Mouse (Mus musculus) cerebellum, adult 11-12 months (tissue): Measurements from ENCODE around the gene Eea1.
"Not testable (repeated sequence)": the region's sequence is repeated elsewhere in the genome, so short reads cannot be mapped to it uniquely, and the experiment has no call there.

Source experiments
- DNase-seq: peaks from one replicate; pipeline ENCODE4 v3.0.0; 2022

The Eea1 gene

DNA sequence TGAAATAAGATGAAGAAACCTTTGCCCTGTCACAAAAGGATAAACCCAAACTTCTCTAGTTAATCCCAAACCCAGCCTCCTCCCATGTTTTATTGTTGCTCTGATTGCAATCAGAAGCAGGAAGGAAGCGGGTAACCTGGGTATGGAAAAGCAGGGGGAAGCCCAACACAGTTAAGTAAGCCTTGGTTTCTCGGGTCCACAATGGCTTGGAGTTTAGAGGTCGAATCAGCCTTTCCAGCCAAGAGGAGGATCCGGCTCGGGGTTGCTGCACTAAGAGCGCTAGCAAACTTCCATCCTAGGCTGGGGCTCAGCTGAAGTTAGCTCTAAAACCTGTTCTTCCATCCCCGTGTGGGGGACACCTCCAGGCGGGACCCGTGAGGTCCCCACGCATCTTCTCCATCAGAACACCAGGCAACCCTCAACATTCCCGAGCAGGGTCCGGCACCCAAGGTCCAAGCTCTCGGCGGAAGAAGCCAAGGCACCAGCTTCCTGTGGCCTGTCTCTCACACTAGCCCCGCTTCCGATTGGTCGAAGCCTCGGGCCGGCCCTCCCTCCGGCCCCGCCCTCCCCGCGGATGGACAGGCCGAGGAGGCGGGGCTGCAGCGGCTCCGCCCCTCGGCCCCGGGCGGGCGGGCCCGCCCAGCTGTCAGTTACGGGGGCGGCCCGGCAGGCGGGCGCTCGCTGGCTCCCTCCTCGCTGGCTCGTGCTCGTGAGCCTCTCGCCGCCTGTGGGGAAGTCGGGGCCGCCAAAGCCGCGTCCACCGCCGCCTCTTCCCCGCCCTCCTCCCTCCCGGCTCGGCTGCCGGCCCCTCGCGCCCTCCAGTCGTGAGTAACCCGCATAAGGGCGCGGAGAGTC is at the start of gene Eea1:
TSS of gene Eea1 (plus strand) at position 605 of the 855 bp plus-strand sequence.
- DNase-seq, result peak; percentile 93

DNA sequence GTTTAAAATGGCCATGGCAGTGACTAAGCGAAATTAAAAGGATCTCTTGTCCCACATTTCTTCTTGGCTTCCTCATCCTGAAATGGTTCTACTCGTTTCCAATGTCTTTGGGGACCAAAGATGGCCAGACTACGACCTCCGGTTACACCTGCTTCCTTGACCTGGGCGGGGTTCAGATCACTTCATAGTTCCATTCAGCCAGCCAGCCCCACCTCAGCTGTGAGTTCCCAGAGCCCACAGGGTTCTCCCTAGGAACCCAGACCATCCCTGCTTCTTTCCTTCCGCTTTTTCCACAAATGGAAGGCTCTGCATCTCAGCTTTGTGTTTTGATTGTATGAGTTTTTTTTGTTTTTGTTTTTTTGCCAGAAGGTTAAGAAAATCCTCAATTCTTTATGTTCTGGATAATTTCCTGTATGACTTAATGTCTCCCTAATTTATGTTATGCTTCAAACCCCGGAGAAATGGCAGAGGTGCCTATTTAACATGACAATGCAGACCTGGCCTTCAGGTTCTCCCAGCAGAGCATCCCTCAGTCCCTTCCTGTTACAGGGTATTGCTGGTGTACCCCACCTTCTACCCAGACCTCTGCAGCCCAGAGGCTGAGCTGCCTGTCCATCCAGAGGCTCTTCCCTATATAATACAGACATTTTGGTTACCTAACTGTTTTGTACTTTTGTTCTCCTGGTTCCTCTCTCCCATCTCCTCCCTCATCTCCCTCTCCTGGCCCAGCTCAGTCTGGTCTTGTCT is 49.1 kb upstream of the Eea1 start:
- no peak for DNase-seq

DNA sequence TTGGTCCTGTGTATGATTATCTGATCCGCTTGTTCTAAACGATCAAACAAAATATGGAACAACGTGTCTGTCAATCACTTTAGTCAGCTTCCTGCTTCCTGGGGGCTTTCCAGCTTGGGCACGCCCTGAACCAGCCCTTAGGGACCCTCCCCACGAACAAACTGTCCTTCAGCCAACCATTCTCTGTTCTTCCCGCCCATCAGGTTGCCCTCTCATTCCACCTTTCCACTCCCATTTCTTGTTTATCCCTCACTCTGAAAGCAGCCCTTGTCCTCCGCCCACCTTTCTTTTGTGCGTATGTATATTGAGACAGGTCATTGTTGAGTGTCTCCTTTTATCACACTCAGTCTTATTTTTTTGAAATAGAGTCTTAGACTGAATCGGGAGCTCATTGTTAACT is 48.3 kb upstream of the Eea1 start:
- no peak for DNase-seq

DNA sequence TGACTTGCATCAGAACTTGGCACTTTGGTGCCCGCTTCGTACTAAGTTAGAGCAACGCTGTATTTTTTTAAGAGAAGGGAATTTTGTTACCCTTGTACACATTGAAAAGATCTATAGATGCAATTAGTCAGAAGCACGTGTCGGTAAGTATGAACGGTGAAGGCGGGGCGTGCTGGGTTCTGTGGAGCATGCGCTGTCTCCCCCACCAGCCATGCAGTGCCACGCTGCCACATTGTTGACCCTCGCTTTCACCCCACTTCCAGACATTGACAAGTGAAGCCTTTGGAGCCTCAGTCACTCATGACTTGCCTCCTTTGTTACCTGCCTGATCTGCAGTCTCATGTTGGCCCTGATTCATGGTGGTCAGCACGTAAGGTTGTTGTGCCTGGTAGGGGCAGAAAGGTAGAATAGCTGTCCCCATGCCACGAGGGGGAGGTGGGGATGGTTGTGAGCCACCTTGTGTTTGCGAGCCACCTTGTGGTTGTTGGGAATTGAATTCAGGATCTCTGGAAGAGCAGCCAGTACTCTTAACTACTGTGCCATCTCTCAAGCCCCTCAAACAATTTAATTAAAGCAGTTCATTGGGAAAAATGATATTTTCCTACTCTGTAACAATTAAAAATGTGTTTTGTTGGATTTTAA is 47.0 kb upstream of the Eea1 start:
- no peak for DNase-seq

- no peak for DNase-seq
Measured at GRCm38 (mm10) chr10:95894036-95894855, 46.2 kb upstream of the Eea1 start.

DNA sequence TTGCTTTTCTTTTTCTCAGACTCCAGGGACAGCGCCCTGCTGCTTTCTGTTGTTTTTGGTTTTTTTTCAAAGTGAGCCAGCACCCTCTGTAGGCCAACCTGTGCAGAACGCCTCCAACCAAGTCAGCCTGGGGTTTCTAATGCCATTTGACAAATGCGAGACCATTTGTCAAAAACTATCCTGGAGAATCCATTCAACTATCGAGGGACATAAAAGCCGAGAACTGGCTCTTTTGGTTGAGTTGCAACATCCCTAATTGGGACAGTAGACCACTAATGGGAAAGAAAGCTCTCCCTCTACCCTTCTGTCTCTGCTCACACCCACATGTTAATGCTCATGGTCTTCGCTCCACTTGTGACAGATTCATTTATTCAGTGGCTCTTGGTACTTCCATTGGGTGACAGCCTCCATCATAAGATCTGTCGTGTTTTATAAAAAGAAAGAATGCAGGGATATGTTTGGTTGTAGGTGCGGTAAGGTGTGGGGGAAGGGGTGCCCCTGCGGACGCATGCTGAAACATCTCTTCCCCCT is 45.5 kb upstream of the Eea1 start:
- peak; percentile 37 for DNase-seq

GRCm38 (mm10) chr10:95898471-95899154 is 41.8 kb upstream of the Eea1 start:
- DNase-seq, result no peak

GRCm38 (mm10) chr10:95904668-95905067 is 35.8 kb upstream of the Eea1 start:
- DNase-seq, result no peak

DNA sequence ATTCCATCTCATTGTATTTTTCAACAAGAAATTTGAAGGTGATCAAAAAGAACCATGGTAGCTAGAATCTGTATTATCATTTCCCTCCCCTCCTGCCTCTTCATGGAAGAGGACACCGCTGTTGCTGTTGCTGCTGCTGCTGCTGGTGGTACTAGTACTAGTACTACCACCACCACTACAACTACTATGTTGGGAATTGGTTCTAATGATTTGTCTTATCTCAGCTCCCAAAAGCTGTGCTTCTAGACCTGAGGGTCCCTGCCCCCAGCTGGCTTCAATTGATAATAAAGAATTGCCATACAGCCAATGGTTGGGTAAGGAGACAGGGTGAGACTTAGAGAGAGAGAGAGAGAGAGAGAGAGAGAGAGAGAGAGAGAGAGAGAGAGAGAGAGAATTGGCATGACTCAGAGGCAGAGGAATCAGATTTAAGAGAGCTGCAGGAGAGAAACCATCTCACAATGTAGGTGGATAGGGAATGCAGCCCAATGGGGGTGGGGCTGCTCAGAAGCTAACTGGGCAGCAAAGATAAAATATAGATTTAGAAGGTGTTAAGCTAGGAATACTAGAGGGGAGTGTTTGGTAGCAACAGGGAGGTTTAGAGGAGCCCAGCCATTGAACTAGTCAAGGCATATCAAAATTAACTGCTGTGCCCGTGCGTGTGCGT is 31.1 kb upstream of the Eea1 start:
- DNase-seq, result no peak

DNA sequence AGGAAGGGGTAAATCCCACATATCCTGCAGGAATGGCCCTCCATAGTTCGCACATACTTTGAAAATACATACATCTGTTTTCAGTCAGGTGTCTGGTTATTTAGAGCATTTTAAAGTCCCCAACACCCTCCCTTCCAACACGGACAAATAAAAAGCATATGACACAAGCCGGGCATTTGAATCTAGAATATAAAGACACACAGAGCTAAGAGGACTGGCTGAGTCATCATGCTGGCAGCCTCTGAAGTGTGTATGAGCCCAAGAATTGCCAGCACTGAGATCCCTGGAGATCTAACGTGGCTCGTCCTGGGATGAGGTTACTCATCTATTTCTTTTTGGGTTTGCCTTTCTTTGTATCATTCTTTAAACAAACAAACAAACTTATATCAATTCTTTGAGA is 29.4 kb upstream of the Eea1 start:
- DNase-seq, result no peak

- no peak for DNase-seq
Measured at GRCm38 (mm10) chr10:95914434-95915174, 25.8 kb upstream of the Eea1 start.

- DNase-seq, result no peak
Measured at GRCm38 (mm10) chr10:95918716-95919115, 21.7 kb upstream of the Eea1 start.

- no peak for DNase-seq
Measured at GRCm38 (mm10) chr10:95923263-95924217, 16.9 kb upstream of the Eea1 start.

DNA sequence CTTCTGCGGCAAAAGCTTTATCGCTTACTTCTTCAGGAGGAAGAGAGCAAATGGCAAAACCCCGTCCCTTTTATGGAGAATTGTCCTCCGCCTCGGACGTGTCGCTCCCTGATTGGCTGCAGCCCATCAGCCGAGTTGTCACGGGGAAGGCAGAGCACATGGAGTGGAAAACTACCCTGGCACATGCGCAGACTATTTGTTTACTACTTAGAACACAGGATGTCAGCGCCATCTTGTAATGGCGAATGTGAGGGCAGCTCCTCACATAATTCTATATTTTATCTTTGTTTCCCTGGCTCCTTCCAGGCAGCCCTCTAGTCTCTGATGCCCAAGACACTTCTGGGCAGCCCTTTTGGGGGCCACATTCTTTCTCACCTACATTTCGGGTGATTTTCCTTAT is 6.8 kb upstream of the Eea1 start:
- DNase-seq, result not testable (repeated sequence)

DNA sequence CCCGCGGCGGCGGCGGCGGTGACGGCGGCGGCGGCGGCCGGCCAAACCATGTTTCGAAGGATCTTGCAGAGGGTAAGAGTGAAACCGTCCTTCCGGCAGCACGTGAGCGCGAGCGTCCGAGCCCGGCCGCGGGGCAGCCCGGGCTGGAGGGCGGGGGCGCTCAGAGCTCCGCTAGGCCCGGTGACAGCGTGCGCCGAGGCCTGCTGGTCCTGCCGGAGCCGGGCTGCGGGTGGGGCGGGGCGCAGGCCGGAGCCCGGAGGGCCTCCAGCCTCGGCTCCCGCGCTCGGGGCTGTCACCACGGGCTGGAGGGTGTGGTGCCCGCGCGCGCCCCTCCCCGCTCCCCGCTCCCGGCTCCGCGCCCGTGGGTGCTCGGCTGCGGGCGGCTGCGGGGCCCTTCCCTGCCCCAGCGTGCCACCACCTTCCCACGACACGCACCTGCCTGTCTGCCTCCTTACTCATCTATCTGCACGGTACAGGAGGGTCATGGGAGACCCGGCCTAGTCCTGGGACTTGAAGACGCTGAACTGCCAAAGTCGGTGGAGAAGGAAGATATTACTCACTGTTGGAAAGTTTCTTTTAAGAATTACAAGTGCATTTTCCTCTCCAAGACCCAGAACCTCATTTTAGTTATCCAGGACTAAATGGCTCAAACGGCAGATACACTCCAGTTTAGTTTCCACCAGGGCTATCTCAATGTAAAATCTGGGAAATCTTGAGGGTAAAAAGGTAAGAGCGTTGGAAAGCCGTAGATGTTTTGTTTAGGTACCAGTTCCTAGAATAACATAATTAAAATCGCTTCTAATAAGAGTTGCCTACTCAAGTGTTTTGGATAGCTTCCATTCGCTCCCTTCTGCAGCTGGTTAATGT is 684 bp downstream of the Eea1 start:
- no peak for DNase-seq

DNA sequence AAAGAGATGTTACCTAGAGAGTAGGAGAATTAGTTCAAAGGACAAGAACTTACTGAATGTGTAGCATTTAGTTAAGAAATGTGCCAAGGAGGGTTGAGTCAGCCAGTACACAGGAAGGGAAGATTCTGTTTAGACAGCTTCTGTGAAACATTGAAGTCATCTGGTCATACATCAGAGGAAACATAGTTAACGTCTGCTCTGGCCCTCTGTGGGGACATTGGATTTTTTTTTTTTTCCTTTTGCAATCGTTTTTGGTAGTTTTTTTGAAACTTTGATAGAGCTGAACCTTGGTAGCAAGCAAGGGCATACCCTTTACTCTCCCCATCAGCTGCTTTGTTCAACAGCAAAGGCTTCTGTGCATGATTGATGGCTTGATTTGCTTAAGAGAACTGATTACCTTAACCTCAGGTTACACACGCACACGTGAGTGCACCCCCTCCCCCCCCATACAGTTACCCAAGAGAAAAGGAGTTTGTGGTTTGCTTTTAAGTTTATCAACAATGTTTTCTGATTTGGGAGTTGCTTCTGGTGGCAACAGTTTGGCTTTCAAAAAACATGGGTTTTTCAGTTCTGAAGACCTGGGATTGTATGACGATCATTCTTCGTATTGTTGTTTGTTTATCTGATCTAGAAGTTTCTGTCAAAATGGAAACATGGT is 1.4 kb downstream of the Eea1 start:
- DNase-seq, result no peak

GRCm38 (mm10) chr10:95945086-95945485 is 4.6 kb downstream of the Eea1 start:
- DNase-seq, result no peak

DNA sequence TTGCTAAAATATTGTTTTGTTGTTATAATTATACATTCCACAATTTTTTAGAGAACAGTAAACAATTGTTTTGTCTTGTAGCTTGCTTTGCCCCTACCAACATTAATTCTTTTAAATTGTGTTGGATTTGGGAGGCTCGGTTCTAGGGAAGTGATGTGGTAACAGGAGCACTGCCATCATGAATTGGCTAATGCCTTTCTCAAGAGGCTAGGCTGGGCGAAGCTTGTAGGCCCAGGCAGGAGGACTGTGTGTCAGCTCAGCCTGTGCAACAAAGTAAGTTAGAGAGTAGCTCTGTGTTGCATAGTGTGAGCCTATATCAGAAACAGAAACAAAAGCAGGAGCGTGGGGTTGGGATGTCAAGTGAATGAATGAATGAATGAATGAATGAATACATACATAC is 9.0 kb downstream of the Eea1 start:
- no peak for DNase-seq
